Mouse (Mus musculus): ENCODE data around the gene Fastkd1. TPM values are rescaled to one million over a fixed set of nuclear protein-coding genes. Genes with fewer than 3 reads are reported as not detected.
"Not testable (repeated sequence)": the region's sequence is repeated elsewhere in the genome, so short reads cannot be mapped to it uniquely, and the experiment has no call there.

Gene Fastkd1
- polyA plus RNA-seq, 1 experiment from 2014 or later, result 17.4 TPM

GRCm38 (mm10) chr2:69683036-69683805 lies 30.1 kb downstream of the Fastkd1 start:
- Histone ChIP-seq H3K9me3 (replicated peaks; ENCODE audit: control insufficient read depth, low read length) (no peaks in the 10 kb centered on the region), H3K27ac (replicated peaks; ENCODE audit: low read depth, low read length) (no peak overlapping the region), H3K4me2 (ENCODE audit: low read depth, low read length) (no peak overlapping the region), H3K4me1 (ENCODE audit: control insufficient read depth, insufficient read depth, low read length) (no peaks in the 10 kb centered on the region), H3K9ac (replicated peaks; ENCODE audit: low read length) (no peak overlapping the region), H3K4me3 (ENCODE audit: low read depth, low read length) (no peak overlapping the region), H3K36me3 (replicated peaks; ENCODE audit: control insufficient read depth, insufficient read depth, low read depth, low read length) (no peaks in the 10 kb centered on the region), H3K27me3 (ENCODE audit: control insufficient read depth, insufficient read depth, low read length) (no peaks in the 10 kb centered on the region)
- DNase-seq (ENCODE audit: low spot score) (no peak), ATAC-seq (replicated peaks; ENCODE audit: insufficient number of reproducible peaks, low FRiP score, low TSS enrichment, low read depth) (no peak)
- 79% methylated on average over 13 of the region's 13 CpGs for WGBS

- 94% methylated on average over 4 of the region's 4 CpGs for WGBS
- Histone ChIP-seq H3K4me3 (ENCODE audit: low read depth, low read length) (no peak overlapping the region), H3K27me3 (ENCODE audit: control insufficient read depth, insufficient read depth, low read length) (no peaks in the 10 kb centered on the region), H3K4me1 (ENCODE audit: control insufficient read depth, insufficient read depth, low read length) (no peaks in the 10 kb centered on the region), H3K4me2 (ENCODE audit: low read depth, low read length) (no peak overlapping the region), H3K9ac (replicated peaks; ENCODE audit: low read length) (no peak overlapping the region), H3K27ac (replicated peaks; ENCODE audit: low read depth, low read length) (no peak overlapping the region), H3K9me3 (replicated peaks; ENCODE audit: control insufficient read depth, low read length) (no peaks in the 10 kb centered on the region), H3K36me3 (replicated peaks; ENCODE audit: control insufficient read depth, insufficient read depth, low read depth, low read length) (no peaks in the 10 kb centered on the region)
- ATAC-seq (replicated peaks; ENCODE audit: insufficient number of reproducible peaks, low FRiP score, low TSS enrichment, low read depth), result no peak
- no peak for DNase-seq (ENCODE audit: low spot score)
These were observed 31.4 kb downstream of the Fastkd1 start for GRCm38 (mm10) chr2:69681931-69682330.

- ATAC-seq (replicated peaks; ENCODE audit: insufficient number of reproducible peaks, low FRiP score, low TSS enrichment, low read depth) (no peak), DNase-seq (ENCODE audit: low spot score) (no peak)
- no peaks in the 10 kb centered on the region for H3K36me3 ChIP-seq (replicated peaks; ENCODE audit: control insufficient read depth, insufficient read depth, low read depth, low read length)
- H3K27me3 ChIP-seq (ENCODE audit: control insufficient read depth, insufficient read depth, low read length), result no peaks in the 10 kb centered on the region
- H3K9ac ChIP-seq (replicated peaks; ENCODE audit: low read length), result no peak overlapping the region
- 58% methylated on average over 6 of the region's 6 CpGs for WGBS
- H3K4me3 ChIP-seq (ENCODE audit: low read depth, low read length), result no peak overlapping the region
- H3K27ac ChIP-seq (replicated peaks; ENCODE audit: low read depth, low read length), result no peak overlapping the region
- no peaks in the 10 kb centered on the region for H3K4me1 ChIP-seq (ENCODE audit: control insufficient read depth, insufficient read depth, low read length)
- H3K9me3 ChIP-seq (replicated peaks; ENCODE audit: control insufficient read depth, low read length), result no peaks in the 10 kb centered on the region
- no peak overlapping the region for H3K4me2 ChIP-seq (ENCODE audit: low read depth, low read length)
These were observed 33.3 kb downstream of the Fastkd1 start for GRCm38 (mm10) chr2:69679990-69680389.

GRCm38 (mm10) chr2:69677215-69677614 lies 36.1 kb downstream of the Fastkd1 start:
- WGBS, result 89% methylated on average over 2 of the region's 2 CpGs
- not testable (repeated sequence) for DNase-seq (ENCODE audit: low spot score); H3K4me3 ChIP-seq (ENCODE audit: low read depth, low read length); H3K9ac ChIP-seq (replicated peaks; ENCODE audit: low read length); H3K4me2 ChIP-seq (ENCODE audit: low read depth, low read length); H3K27me3 ChIP-seq (ENCODE audit: control insufficient read depth, insufficient read depth, low read length); ATAC-seq (replicated peaks; ENCODE audit: insufficient number of reproducible peaks, low FRiP score, low TSS enrichment, low read depth); H3K4me1 ChIP-seq (ENCODE audit: control insufficient read depth, insufficient read depth, low read length); H3K36me3 ChIP-seq (replicated peaks; ENCODE audit: control insufficient read depth, insufficient read depth, low read depth, low read length); H3K27ac ChIP-seq (replicated peaks; ENCODE audit: low read depth, low read length); H3K9me3 ChIP-seq (replicated peaks; ENCODE audit: control insufficient read depth, low read length)

GRCm38 (mm10) chr2:69676713-69677112 lies 36.6 kb downstream of the Fastkd1 start:
- Histone ChIP-seq H3K4me1 (ENCODE audit: control insufficient read depth, insufficient read depth, low read length) (no peaks in the 10 kb centered on the region), H3K27ac (replicated peaks; ENCODE audit: low read depth, low read length) (no peak overlapping the region), H3K36me3 (replicated peaks; ENCODE audit: control insufficient read depth, insufficient read depth, low read depth, low read length) (no peaks in the 10 kb centered on the region), H3K9ac (replicated peaks; ENCODE audit: low read length) (no peak overlapping the region), H3K27me3 (ENCODE audit: control insufficient read depth, insufficient read depth, low read length) (no peaks in the 10 kb centered on the region), H3K9me3 (replicated peaks; ENCODE audit: control insufficient read depth, low read length) (no peaks in the 10 kb centered on the region), H3K4me2 (ENCODE audit: low read depth, low read length) (no peak overlapping the region), H3K4me3 (ENCODE audit: low read depth, low read length) (no peak overlapping the region)
- WGBS, result 55% methylated on average over 2 of the region's 2 CpGs
- ATAC-seq (replicated peaks; ENCODE audit: insufficient number of reproducible peaks, low FRiP score, low TSS enrichment, low read depth), result no peak
- DNase-seq (ENCODE audit: low spot score), result no peak

GRCm38 (mm10) chr2:69675266-69675665 lies 38.0 kb downstream of the Fastkd1 start:
- Histone ChIP-seq H3K27me3 (ENCODE audit: control insufficient read depth, insufficient read depth, low read length) (no peaks in the 10 kb centered on the region), H3K9me3 (replicated peaks; ENCODE audit: control insufficient read depth, low read length) (no peaks in the 10 kb centered on the region), H3K4me3 (ENCODE audit: low read depth, low read length) (no peak overlapping the region), H3K36me3 (replicated peaks; ENCODE audit: control insufficient read depth, insufficient read depth, low read depth, low read length) (no peaks in the 10 kb centered on the region), H3K27ac (replicated peaks; ENCODE audit: low read depth, low read length) (no peak overlapping the region), H3K4me1 (ENCODE audit: control insufficient read depth, insufficient read depth, low read length) (no peaks in the 10 kb centered on the region), H3K9ac (replicated peaks; ENCODE audit: low read length) (no peak overlapping the region), H3K4me2 (ENCODE audit: low read depth, low read length) (no peak overlapping the region)
- DNase-seq (ENCODE audit: low spot score) (no peak), ATAC-seq (replicated peaks; ENCODE audit: insufficient number of reproducible peaks, low FRiP score, low TSS enrichment, low read depth) (no peak)
- 88% methylated on average over 9 of the region's 9 CpGs for WGBS

GRCm38 (mm10) chr2:69673723-69674122 lies 39.6 kb downstream of the Fastkd1 start:
- WGBS, result 66% methylated on average over 5 of the region's 5 CpGs
- H3K9me3 ChIP-seq (replicated peaks; ENCODE audit: control insufficient read depth, low read length), result no peaks in the 10 kb centered on the region

GRCm38 (mm10) chr2:69669853-69670252 lies 43.5 kb downstream of the Fastkd1 start, which contains the start of gene Klhl41:
Gene Klhl41, plus strand, starts transcription at chr2:69670120.
- ATAC-seq (replicated peaks; ENCODE audit: insufficient number of reproducible peaks, low FRiP score, low TSS enrichment, low read depth), result no peak
- no peak within 1 kb of the TSS for H3K9ac ChIP-seq (replicated peaks; ENCODE audit: low read length)
- WGBS, result 83% methylated on average over 9 of the region's 9 CpGs
- no peaks in the 10 kb centered on the region for H3K4me1 ChIP-seq (ENCODE audit: control insufficient read depth, insufficient read depth, low read length)
- no peak within 1 kb of the TSS for H3K4me3 ChIP-seq (ENCODE audit: low read depth, low read length)
- no peak for DNase-seq (ENCODE audit: low spot score)
- no peaks in the 10 kb centered on the region for H3K9me3 ChIP-seq (replicated peaks; ENCODE audit: control insufficient read depth, low read length)
- no peak within 1 kb of the TSS for H3K4me2 ChIP-seq (ENCODE audit: low read depth, low read length)
- H3K27ac ChIP-seq (replicated peaks; ENCODE audit: low read depth, low read length), result no peak within 1 kb of the TSS
- H3K36me3 ChIP-seq (replicated peaks; ENCODE audit: control insufficient read depth, insufficient read depth, low read depth, low read length), result no peaks in the 10 kb centered on the region
- H3K27me3 ChIP-seq (ENCODE audit: control insufficient read depth, insufficient read depth, low read length), result no peaks in the 10 kb centered on the region

More at GRCm38 (mm10) chr2:69673723-69674122, 39.6 kb downstream of the Fastkd1 start:
- Histone ChIP-seq H3K4me3 (ENCODE audit: low read depth, low read length) (no peak overlapping the region), H3K4me1 (ENCODE audit: control insufficient read depth, insufficient read depth, low read length) (no peaks in the 10 kb centered on the region), H3K9ac (replicated peaks; ENCODE audit: low read length) (no peak overlapping the region), H3K27ac (replicated peaks; ENCODE audit: low read depth, low read length) (no peak overlapping the region), H3K36me3 (replicated peaks; ENCODE audit: control insufficient read depth, insufficient read depth, low read depth, low read length) (no peaks in the 10 kb centered on the region), H3K4me2 (ENCODE audit: low read depth, low read length) (no peak overlapping the region), H3K27me3 (ENCODE audit: control insufficient read depth, insufficient read depth, low read length) (no peaks in the 10 kb centered on the region)
- ATAC-seq (replicated peaks; ENCODE audit: insufficient number of reproducible peaks, low FRiP score, low TSS enrichment, low read depth) (no peak), DNase-seq (ENCODE audit: low spot score) (no peak)

Measured in embryonic facial prominence, embryonic 11.5 days (tissue).